Mouse (Mus musculus): ENCODE measurements around the gene Lrrc45. TPM values are rescaled to one million over a fixed set of nuclear protein-coding genes. Genes with fewer than 3 reads are reported as not detected.
"Not testable (repeated sequence)": the region's sequence is repeated elsewhere in the genome, so short reads cannot be mapped to it uniquely, and the experiment has no call there.

The Lrrc45 gene
- total RNA-seq (2015): 10.6 and 11.0 TPM in 2 replicates
- total RNA-seq (2017): 37.6 and 42.3 TPM in 2 replicates

GRCm38 (mm10) chr11:120713580-120714518 is at the start of gene Lrrc45, which contains the start of gene Cenpx:
Gene Lrrc45 (plus strand): TSS chr11:120713925.
Gene Cenpx (minus strand): TSS chr11:120713738.
- ATAC-seq (replicated peaks; ENCODE audit: poor library complexity): peak; percentile 92

- ATAC-seq (replicated peaks; ENCODE audit: poor library complexity): no peak
Observed at GRCm38 (mm10) chr11:120665406-120665805, 48.3 kb upstream of the Lrrc45 start.

GRCm38 (mm10) chr11:120666617-120667016 is 47.1 kb upstream of the Lrrc45 start:
- ATAC-seq (replicated peaks; ENCODE audit: poor library complexity): no peak

GRCm38 (mm10) chr11:120672687-120673593 is 40.8 kb upstream of the Lrrc45 start, which contains the start of gene Aspscr1:
Gene Aspscr1 (plus strand): TSS chr11:120672973.
- ATAC-seq (replicated peaks; ENCODE audit: poor library complexity): peak; percentile 92

- no peak for ATAC-seq (replicated peaks; ENCODE audit: poor library complexity)
Observed at GRCm38 (mm10) chr11:120673594-120674122, 40.1 kb upstream of the Lrrc45 start.

GRCm38 (mm10) chr11:120675875-120676274 is 37.9 kb upstream of the Lrrc45 start:
- not testable (repeated sequence) for ATAC-seq (replicated peaks; ENCODE audit: poor library complexity)

GRCm38 (mm10) chr11:120676951-120677350 is 36.8 kb upstream of the Lrrc45 start:
- no peak for ATAC-seq (replicated peaks; ENCODE audit: poor library complexity)

- ATAC-seq (replicated peaks; ENCODE audit: poor library complexity): peak; percentile 87
Observed at GRCm38 (mm10) chr11:120679909-120680308, 33.8 kb upstream of the Lrrc45 start.

- no peak for ATAC-seq (replicated peaks; ENCODE audit: poor library complexity)
Observed at GRCm38 (mm10) chr11:120682683-120683082, 31.0 kb upstream of the Lrrc45 start.

- ATAC-seq (replicated peaks; ENCODE audit: poor library complexity): no peak
Observed at GRCm38 (mm10) chr11:120683536-120683935, 30.2 kb upstream of the Lrrc45 start.

- no peak for ATAC-seq (replicated peaks; ENCODE audit: poor library complexity)
Observed at GRCm38 (mm10) chr11:120684086-120684485, 29.6 kb upstream of the Lrrc45 start.

GRCm38 (mm10) chr11:120684660-120685059 is 29.1 kb upstream of the Lrrc45 start:
- no peak for ATAC-seq (replicated peaks; ENCODE audit: poor library complexity)

GRCm38 (mm10) chr11:120686650-120687272 is 27.0 kb upstream of the Lrrc45 start:
- no peak for ATAC-seq (replicated peaks; ENCODE audit: poor library complexity)

GRCm38 (mm10) chr11:120689365-120689764 is 24.4 kb upstream of the Lrrc45 start:
- no peak for ATAC-seq (replicated peaks; ENCODE audit: poor library complexity)

- ATAC-seq (replicated peaks; ENCODE audit: poor library complexity): no peak
Observed at GRCm38 (mm10) chr11:120692471-120693011, 21.2 kb upstream of the Lrrc45 start.

- no peak for ATAC-seq (replicated peaks; ENCODE audit: poor library complexity)
Observed at GRCm38 (mm10) chr11:120693461-120693860, 20.3 kb upstream of the Lrrc45 start.

GRCm38 (mm10) chr11:120695184-120695583 is 18.5 kb upstream of the Lrrc45 start:
- no peak for ATAC-seq (replicated peaks; ENCODE audit: poor library complexity)

- no peak for ATAC-seq (replicated peaks; ENCODE audit: poor library complexity)
Observed at GRCm38 (mm10) chr11:120695641-120696040, 18.1 kb upstream of the Lrrc45 start.

- ATAC-seq (replicated peaks; ENCODE audit: poor library complexity): no peak
Observed at GRCm38 (mm10) chr11:120696568-120696967, 17.2 kb upstream of the Lrrc45 start.

GRCm38 (mm10) chr11:120697741-120698140 is 16.0 kb upstream of the Lrrc45 start:
- ATAC-seq (replicated peaks; ENCODE audit: poor library complexity): no peak

Data from megakaryocyte progenitor cell, adult 5-6 weeks (primary cell).